ENCODE assay signal across 8 mouse cellular contexts in genomic region chr12:32379296-32379725, GRCm38 (mm10). TPM values are rescaled to one million over a fixed set of nuclear protein-coding genes. Genes with fewer than 3 reads are reported as not detected.
DNase-seq lines count a peak whose midpoint lies in the region; ATAC-seq lines count a peak whose summit lies in the region.

No protein-coding gene starts in this region.

- peaks cover 5% of the 10 kb centered on the region; the same call in 1 of the 2 replicates for H3K36me3 ChIP-seq in hindbrain, embryonic 10.5 days
- no peaks in the 10 kb centered on the region for H3K36me3 ChIP-seq in lung, embryonic 16.5 days (ENCODE audit: control insufficient read depth, insufficient read depth, low read length)

- H3K4me3 ChIP-seq in hindbrain, embryonic 10.5 days = peak overlapping the region; percentile 77
- H3K4me3 ChIP-seq in lung, embryonic 16.5 days (ENCODE audit: low read length) = peak overlapping the region; percentile 84

- peak overlapping the region; percentile 67 for H3K4me2 ChIP-seq in lung, embryonic 16.5 days (ENCODE audit: low read depth, low read length)

- no peaks in the 10 kb centered on the region for H3K27me3 ChIP-seq in hindbrain, embryonic 10.5 days (ENCODE audit: insufficient read depth, poor library complexity, severe bottlenecking)
- no peaks in the 10 kb centered on the region for H3K27me3 ChIP-seq in lung, embryonic 16.5 days (ENCODE audit: control insufficient read depth, insufficient read depth, low read depth, low read length)

- no peaks in the 10 kb centered on the region for H3K9me3 ChIP-seq in hindbrain, embryonic 10.5 days
- no peaks in the 10 kb centered on the region for H3K9me3 ChIP-seq in lung, embryonic 16.5 days (ENCODE audit: control insufficient read depth, low read length)

- peaks cover 21% of the 10 kb centered on the region for H3K4me1 ChIP-seq in hindbrain, embryonic 10.5 days (replicated peaks)
- H3K4me1 ChIP-seq in lung, embryonic 16.5 days (replicated peaks; ENCODE audit: control insufficient read depth, insufficient read depth, low read length) = peaks cover 7% of the 10 kb centered on the region

- ATAC-seq in frontal cortex, adult (ENCODE audit: low TSS enrichment) = peak; percentile 76
- ATAC-seq in lung, embryonic 16.5 days (ENCODE audit: low read depth) = peak; percentile 84

- peak overlapping the region; percentile 97 for H3K27ac ChIP-seq in hindbrain, embryonic 10.5 days
- peak overlapping the region; percentile 94 for H3K27ac ChIP-seq in lung, embryonic 16.5 days (ENCODE audit: low read length)

- peak; percentile 88 for DNase-seq in Muller cell, postnatal 12 days (ENCODE audit: inconsistent ontology term)
- DNase-seq in cerebellum, adult 9-10 months = peak; percentile 85
- peak; percentile 84 for DNase-seq in hindbrain, embryonic 10.5 days (ENCODE audit: low spot score)
- peak; percentile 87 for DNase-seq in layer of hippocampus, adult 9-11 months
- peak; percentile 74 for DNase-seq in ovary, adult 18-20 months (ENCODE audit: low spot score)
- DNase-seq in thymus, postnatal 0 days (ENCODE audit: low spot score) = peak; percentile 86

- peak overlapping the region; percentile 94 for H3K9ac ChIP-seq in lung, embryonic 16.5 days (ENCODE audit: low read length)

- under 1% methylated on average over 67 of the region's 67 CpGs for WGBS in hindbrain, embryonic 10.5 days
- under 1% methylated on average over 66 of the region's 67 CpGs for WGBS in lung, embryonic 16.5 days

RNA-seq across cellular contexts. Expression of gene Ccdc71l, which starts 0.8 kb away (rescaled TPM):
- 2.6 and 3.0 TPM in 2 replicates for polyA plus RNA-seq in hindbrain, embryonic 10.5 days (2016; fragmentation: Nextera tagmentation; extraction: Ambion mirVana)
- 1.6 TPM in 2 replicates for polyA plus RNA-seq in lung, embryonic 16.5 days (2015; fragmentation: Nextera tagmentation; extraction: Ambion mirVana)
- polyA plus RNA-seq in thymus, postnatal 0 days (2015; fragmentation: Nextera tagmentation; extraction: Ambion mirVana) = 4.0 and 4.9 TPM in 2 replicates

Comparison
In these comparisons a context has a peak if more than half of its experiments do, and no peak if none do; other contexts are left out.
1. Peak in every context shown above with its lines: DNase-seq, ATAC-seq, H3K4me3 ChIP-seq and H3K27ac ChIP-seq.